Mouse (Mus musculus): ENCODE measurements at regions not wholly inside any gene's neighbourhood (a gene's known extent, or its start where the extent isn't known, plus 50 kb on each side); places are given as distances from the start of the nearest gene placed in this dataset.
"Not testable (repeated sequence)": the region's sequence is repeated elsewhere in the genome, so short reads cannot be mapped to it uniquely, and the experiment has no call there.

GRCm38 (mm10) chr19:29869526-29869925 is 55.4 kb upstream of the Il33 start:
- ATAC-seq (ENCODE audit: low FRiP score) (no peak), DNase-seq (ENCODE audit: low spot score) (no peak)
- Histone ChIP-seq H3K4me3 (ENCODE audit: low read depth, low read length) (no peak overlapping the region), H3K27ac (ENCODE audit: low read depth, low read length) (no peak overlapping the region), H3K4me1 (ENCODE audit: insufficient read depth, low read length) (no peaks in the 10 kb centered on the region), H3K36me3 (ENCODE audit: insufficient read depth, low read length) (no peaks in the 10 kb centered on the region), H3K4me2 (ENCODE audit: low read depth, low read length, poor library complexity, severe bottlenecking) (no peak overlapping the region), H3K9me3 (ENCODE audit: low read length) (no peaks in the 10 kb centered on the region), H3K9ac (replicated peaks; ENCODE audit: low read length, poor library complexity, severe bottlenecking) (no peak overlapping the region), H3K27me3 (ENCODE audit: insufficient read depth, low read length) (no peaks in the 10 kb centered on the region)
- WGBS: 93% methylated on average over 5 of the region's 5 CpGs
- no peak for TF ChIP-seq CTCF (IDR thresholded peaks at IDR 0.05)

DNA sequence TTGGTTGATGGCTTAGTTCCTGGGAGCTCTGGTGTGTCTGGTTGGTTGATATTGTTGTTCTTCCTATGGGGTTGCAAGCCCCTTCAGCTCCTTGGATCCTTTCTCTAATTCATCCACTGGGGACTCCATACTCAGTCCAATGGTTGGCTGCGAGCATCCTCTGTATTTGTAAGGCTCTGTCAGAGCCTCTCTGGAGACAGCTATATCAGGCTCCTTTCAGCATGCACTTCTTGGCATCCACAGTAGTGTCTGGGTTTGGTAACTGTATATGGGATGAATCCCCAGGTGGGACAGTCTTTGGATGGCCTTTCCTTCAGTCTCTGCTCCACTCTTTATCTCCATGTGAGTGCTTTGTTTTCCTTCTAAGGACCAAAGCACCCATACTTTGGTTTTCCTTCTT is 55.9 kb upstream of the Ranbp6 start:
- not testable (repeated sequence) for H3K9me3 ChIP-seq (ENCODE audit: low read length); H3K9ac ChIP-seq (replicated peaks; ENCODE audit: low read length, poor library complexity, severe bottlenecking); H3K4me2 ChIP-seq (ENCODE audit: low read depth, low read length, poor library complexity, severe bottlenecking); H3K36me3 ChIP-seq (ENCODE audit: insufficient read depth, low read length); DNase-seq (ENCODE audit: low spot score); H3K27me3 ChIP-seq (ENCODE audit: insufficient read depth, low read length); H3K4me3 ChIP-seq (ENCODE audit: low read depth, low read length); H3K4me1 ChIP-seq (ENCODE audit: insufficient read depth, low read length); ATAC-seq (ENCODE audit: low FRiP score); H3K27ac ChIP-seq (ENCODE audit: low read depth, low read length)
- 92% methylated on average over 1 of the region's 1 CpGs for WGBS

DNA sequence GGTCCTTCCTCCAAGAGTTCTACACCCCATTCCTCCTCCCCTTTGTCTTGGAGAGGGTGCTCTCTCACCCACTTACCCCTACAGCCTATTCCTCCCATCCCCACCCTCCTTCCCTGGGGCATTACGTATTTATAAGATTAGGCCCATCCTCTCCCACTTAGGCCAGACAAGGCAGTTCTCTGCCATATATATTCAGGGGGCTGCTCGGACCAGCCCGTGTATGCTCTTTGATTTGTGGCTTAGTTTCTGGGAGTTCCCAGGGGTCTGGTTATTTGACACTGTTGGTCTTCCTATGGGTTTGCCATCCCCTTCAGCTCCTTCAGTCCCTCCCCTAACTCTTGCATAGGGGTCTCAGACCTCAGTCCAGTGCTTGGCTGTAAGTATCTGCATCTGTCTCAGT is 54.0 kb upstream of the Ranbp6 start:
- no peak for ATAC-seq (ENCODE audit: low FRiP score)
- WGBS: 64% methylated on average over 3 of the region's 3 CpGs

DNA sequence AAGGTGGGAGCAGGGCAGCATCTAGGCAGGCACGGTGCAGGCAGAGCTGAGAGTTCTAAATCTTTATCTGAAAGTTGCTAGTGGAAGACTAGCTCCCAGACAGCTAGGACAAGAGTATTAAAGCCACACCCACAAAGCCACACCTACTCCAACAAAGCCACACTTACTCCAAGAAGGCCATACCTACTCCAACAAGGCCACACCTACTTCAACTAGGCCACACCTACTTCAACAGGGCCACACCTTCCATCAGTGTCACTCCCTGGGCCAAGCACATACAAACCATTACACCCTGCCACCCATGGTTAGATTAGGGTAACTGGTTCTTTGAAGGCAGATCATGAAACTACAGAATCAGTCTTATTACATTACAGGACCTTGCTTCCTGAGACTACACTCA is 52.4 kb upstream of the Ranbp6 start:
- Histone ChIP-seq H3K9ac (replicated peaks; ENCODE audit: low read length, poor library complexity, severe bottlenecking) (no peak overlapping the region), H3K4me2 (ENCODE audit: low read depth, low read length, poor library complexity, severe bottlenecking) (no peak overlapping the region), H3K4me3 (ENCODE audit: low read depth, low read length) (no peak overlapping the region), H3K27ac (ENCODE audit: low read depth, low read length) (no peak overlapping the region), H3K9me3 (ENCODE audit: low read length) (no peaks in the 10 kb centered on the region), H3K36me3 (ENCODE audit: insufficient read depth, low read length) (no peaks in the 10 kb centered on the region), H3K27me3 (ENCODE audit: insufficient read depth, low read length) (no peaks in the 10 kb centered on the region), H3K4me1 (ENCODE audit: insufficient read depth, low read length) (no peaks in the 10 kb centered on the region)
- DNase-seq (ENCODE audit: low spot score) (no peak), ATAC-seq (ENCODE audit: low FRiP score) (no peak)
- TF ChIP-seq CTCF (IDR thresholded peaks at IDR 0.05): no peak
- WGBS: 79% methylated on average over 1 of the region's 1 CpGs

More for the DNA sequence above, 54.0 kb upstream of the Ranbp6 start:
- Histone ChIP-seq H3K27ac (ENCODE audit: low read depth, low read length) (no peak overlapping the region), H3K27me3 (ENCODE audit: insufficient read depth, low read length) (no peaks in the 10 kb centered on the region), H3K4me1 (ENCODE audit: insufficient read depth, low read length) (no peaks in the 10 kb centered on the region), H3K4me2 (ENCODE audit: low read depth, low read length, poor library complexity, severe bottlenecking) (no peak overlapping the region), H3K9me3 (ENCODE audit: low read length) (no peaks in the 10 kb centered on the region), H3K4me3 (ENCODE audit: low read depth, low read length) (no peak overlapping the region), H3K36me3 (ENCODE audit: insufficient read depth, low read length) (no peaks in the 10 kb centered on the region), H3K9ac (replicated peaks; ENCODE audit: low read length, poor library complexity, severe bottlenecking) (no peak overlapping the region)
- no peak for TF ChIP-seq CTCF (IDR thresholded peaks at IDR 0.05)
- DNase-seq (ENCODE audit: low spot score): no peak

DNA sequence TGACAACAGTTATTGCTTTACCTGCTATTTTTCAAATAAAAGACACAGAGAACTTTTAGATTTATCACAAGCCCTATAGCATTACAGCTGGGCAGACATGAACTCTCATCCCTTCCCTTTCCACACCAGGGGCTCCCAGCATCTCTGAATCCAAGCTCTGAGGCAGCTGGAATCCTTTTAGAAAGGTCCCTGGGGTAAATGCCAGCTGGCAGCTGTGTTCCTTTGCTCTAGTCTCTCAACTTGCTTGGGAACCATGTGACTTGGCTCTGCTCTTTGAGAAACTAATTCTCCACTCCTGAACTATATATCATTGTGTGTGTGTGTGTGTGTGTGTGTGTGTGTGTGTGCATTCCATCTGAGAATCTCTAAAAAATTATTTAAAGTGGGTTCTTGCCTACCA is 50.0 kb upstream of the Ranbp6 start:
- no peak for TF ChIP-seq CTCF (IDR thresholded peaks at IDR 0.05)
- Histone ChIP-seq H3K27ac (ENCODE audit: low read depth, low read length) (no peak overlapping the region), H3K36me3 (ENCODE audit: insufficient read depth, low read length) (no peaks in the 10 kb centered on the region), H3K4me1 (ENCODE audit: insufficient read depth, low read length) (no peaks in the 10 kb centered on the region), H3K4me3 (ENCODE audit: low read depth, low read length) (no peak overlapping the region), H3K9ac (replicated peaks; ENCODE audit: low read length, poor library complexity, severe bottlenecking) (no peak overlapping the region), H3K9me3 (ENCODE audit: low read length) (no peaks in the 10 kb centered on the region), H3K27me3 (ENCODE audit: insufficient read depth, low read length) (no peaks in the 10 kb centered on the region), H3K4me2 (ENCODE audit: low read depth, low read length, poor library complexity, severe bottlenecking) (no peak overlapping the region)
- peak; percentile 70 for DNase-seq (ENCODE audit: low spot score)
- ATAC-seq (ENCODE audit: low FRiP score): no peak
